Mouse (Mus musculus): ENCODE results near the gene Hmga2.

DNA sequence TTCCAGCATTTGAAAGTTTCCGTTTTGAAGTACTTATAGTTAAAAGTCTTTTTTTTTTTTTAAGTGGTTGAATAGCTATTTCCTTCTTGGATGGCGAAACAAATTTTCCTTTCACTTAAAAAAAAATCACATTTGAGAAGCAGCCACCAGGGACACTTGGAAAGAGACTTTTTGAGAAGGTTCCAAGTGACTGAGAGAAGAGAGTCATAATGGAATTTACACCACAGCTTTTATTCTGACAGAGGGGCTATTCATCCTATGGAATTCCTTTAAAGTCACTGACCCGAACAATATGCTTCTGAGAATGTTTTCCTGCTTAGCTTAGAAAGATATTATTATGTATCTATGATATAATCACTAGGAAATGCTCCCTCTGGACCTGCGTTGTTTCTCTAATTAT lies 36.7 kb upstream of the Hmga2 start:
- TF ChIP-seq CHD2 (IDR thresholded peaks at IDR 0.05; ENCODE audit: low read depth, low read length) (no peak), HCFC1 (IDR thresholded peaks at IDR 0.05; ENCODE audit: borderline replicate concordance, insufficient read depth, low read length) (no peak), MAFK (IDR thresholded peaks at IDR 0.05; ENCODE audit: insufficient read depth, low read depth, low read length) (no peak), ZNF384 (IDR thresholded peaks at IDR 0.05; ENCODE audit: low read depth, low read length) (no peak)

All from ES-E14 (cell line).